In genomic region chr6:94075228-94075627, GRCm38 (mm10) we compare ENCODE assay signal across 13 mouse cellular contexts.
DNase-seq lines count a peak whose midpoint lies in the region; ATAC-seq lines count a peak whose summit lies in the region.
"Had no signal": no experiment of that assay in that cellular context is flagged by ENCODE, and none has a peak within 500 bp of the region (broad histone marks: within the 10 kb centered on the region; RNA-seq: fewer than 3 reads in every experiment).

No protein-coding gene starts in this region.

- H3K9me3 ChIP-seq in midbrain, embryonic 15.5 days = no peaks in the 10 kb centered on the region
- H3K9me3 ChIP-seq in midbrain, embryonic 11.5 days (ENCODE audit: control insufficient read depth, low read length) = no peaks in the 10 kb centered on the region
- no peaks in the 10 kb centered on the region for H3K9me3 ChIP-seq in hindbrain, embryonic 14.5 days (ENCODE audit: control insufficient read depth, low read length)
- no peaks in the 10 kb centered on the region for H3K9me3 ChIP-seq in neural tube, embryonic 15.5 days (replicated peaks)
- H3K9me3 ChIP-seq in kidney, embryonic 15.5 days (replicated peaks) = no peaks in the 10 kb centered on the region

- no peak overlapping the region for H3K27ac ChIP-seq in midbrain, embryonic 15.5 days
- no peak overlapping the region for H3K27ac ChIP-seq in midbrain, embryonic 11.5 days (ENCODE audit: low read depth, low read length)
- no peak overlapping the region for H3K27ac ChIP-seq in hindbrain, embryonic 14.5 days
- no peak overlapping the region for H3K27ac ChIP-seq in neural tube, embryonic 15.5 days (replicated peaks)
- H3K27ac ChIP-seq in kidney, embryonic 15.5 days = no peak overlapping the region

- no peaks in the 10 kb centered on the region for H3K36me3 ChIP-seq in midbrain, embryonic 15.5 days (replicated peaks)
- H3K36me3 ChIP-seq in midbrain, embryonic 11.5 days (ENCODE audit: control insufficient read depth, insufficient read depth, low read length) = no peaks in the 10 kb centered on the region
- no peaks in the 10 kb centered on the region for H3K36me3 ChIP-seq in hindbrain, embryonic 14.5 days (replicated peaks; ENCODE audit: control insufficient read depth, insufficient read depth)
- no peaks in the 10 kb centered on the region for H3K36me3 ChIP-seq in neural tube, embryonic 15.5 days
- H3K36me3 ChIP-seq in kidney, embryonic 15.5 days = no peaks in the 10 kb centered on the region

- peaks cover 3% of the 10 kb centered on the region for H3K4me1 ChIP-seq in midbrain, embryonic 15.5 days
- H3K4me1 ChIP-seq in midbrain, embryonic 11.5 days (ENCODE audit: control insufficient read depth, insufficient read depth, low read length) = no peaks in the 10 kb centered on the region
- H3K4me1 ChIP-seq in hindbrain, embryonic 14.5 days (replicated peaks; ENCODE audit: control insufficient read depth, insufficient read depth, low read length) = peaks cover 8% of the 10 kb centered on the region; the same call in 1 of the 2 replicates
- peaks cover 3% of the 10 kb centered on the region; the same call in 1 of the 2 replicates for H3K4me1 ChIP-seq in neural tube, embryonic 15.5 days
- peaks cover 21% of the 10 kb centered on the region for H3K4me1 ChIP-seq in kidney, embryonic 15.5 days

- 47% methylated on average over 8 of the region's 8 CpGs for WGBS in midbrain, embryonic 15.5 days
- 70% methylated on average over 8 of the region's 8 CpGs for WGBS in midbrain, embryonic 11.5 days
- WGBS in hindbrain, embryonic 14.5 days = 37% methylated on average over 8 of the region's 8 CpGs
- whole genome bisulfite sequencing in neural tube, embryonic 15.5 days = 60% methylated on average over 8 of the region's 8 CpGs
- 74% methylated on average over 8 of the region's 8 CpGs for WGBS in kidney, embryonic 15.5 days

- intact Hi-C loops in heart, postnatal 14 days (cut with DNase I) = no loop called here
- intact Hi-C loops in left cerebral cortex, postnatal 25 days (cut with DNase I) = no loop called here

- DNase-seq in heart, adult 11 months = peak; percentile 68
- no peak for DNase-seq in heart, postnatal 14 days
- DNase-seq in midbrain, embryonic 11.5 days (ENCODE audit: low spot score, missing footprints) = no peak
- no peak for DNase-seq in hindbrain, embryonic 14.5 days (ENCODE audit: low spot score)
- DNase-seq in left cerebral cortex, postnatal 25 days (ENCODE audit: low spot score in 2 of 2) = no peak
- DNase-seq: cerebellum, postnatal 10 days; heart, postnatal 4 days; retina, postnatal 1 day had no signal

- H3K4me2 ChIP-seq in midbrain, embryonic 15.5 days = peak overlapping the region; percentile 22; the same call in 1 of the 2 replicates
- H3K4me2 ChIP-seq in midbrain, embryonic 11.5 days = no peak overlapping the region
- 0 out of 2 replicates have a peak overlapping the region, but pooled peaks have one; percentile 5 for H3K4me2 ChIP-seq in hindbrain, embryonic 14.5 days (replicated peaks)
- H3K4me2 ChIP-seq in neural tube, embryonic 15.5 days = no peak overlapping the region
- H3K4me2 ChIP-seq in kidney, embryonic 15.5 days = no peak overlapping the region

- no peak overlapping the region for H3K4me3 ChIP-seq in midbrain, embryonic 15.5 days
- no peak overlapping the region for H3K4me3 ChIP-seq in midbrain, embryonic 11.5 days (ENCODE audit: low read depth, low read length)
- no peak overlapping the region for H3K4me3 ChIP-seq in hindbrain, embryonic 14.5 days (replicated peaks; ENCODE audit: low read length)
- H3K4me3 ChIP-seq in neural tube, embryonic 15.5 days (replicated peaks) = no peak overlapping the region
- no peak overlapping the region for H3K4me3 ChIP-seq in kidney, embryonic 15.5 days (replicated peaks)
- H3K4me3 ChIP-seq: myocyte had no signal

- no peak for ATAC-seq in midbrain, embryonic 15.5 days (replicated peaks)
- no peak for ATAC-seq in midbrain, embryonic 11.5 days (ENCODE audit: low FRiP score)
- no peak for ATAC-seq in hindbrain, embryonic 14.5 days (ENCODE audit: low FRiP score)
- no peak for ATAC-seq in neural tube, embryonic 15.5 days (ENCODE audit: low FRiP score)
- no peak for ATAC-seq in kidney, embryonic 15.5 days (replicated peaks; ENCODE audit: low FRiP score)
- ATAC-seq: Patski had no signal

- H3K9ac ChIP-seq in midbrain, embryonic 15.5 days = no peak overlapping the region
- no peak overlapping the region for H3K9ac ChIP-seq in midbrain, embryonic 11.5 days (ENCODE audit: low read length)
- H3K9ac ChIP-seq in hindbrain, embryonic 14.5 days = no peak overlapping the region
- H3K9ac ChIP-seq in neural tube, embryonic 15.5 days (replicated peaks) = no peak overlapping the region
- no peak overlapping the region for H3K9ac ChIP-seq in kidney, embryonic 15.5 days

- no peaks in the 10 kb centered on the region for H3K27me3 ChIP-seq in midbrain, embryonic 15.5 days (replicated peaks)
- no peaks in the 10 kb centered on the region for H3K27me3 ChIP-seq in midbrain, embryonic 11.5 days (ENCODE audit: control insufficient read depth, insufficient read depth, low read length)
- H3K27me3 ChIP-seq in hindbrain, embryonic 14.5 days (ENCODE audit: control insufficient read depth, insufficient read depth, low read length) = no peaks in the 10 kb centered on the region
- H3K27me3 ChIP-seq in neural tube, embryonic 15.5 days (replicated peaks) = no peaks in the 10 kb centered on the region
- no peaks in the 10 kb centered on the region for H3K27me3 ChIP-seq in kidney, embryonic 15.5 days
- H3K27me3 ChIP-seq: Patski had no signal

Comparison
In these comparisons a context has a peak if more than half of its experiments do, and no peak if none do; other contexts are left out.
1. H3K4me2 ChIP-seq: peak in midbrain, embryonic 15.5 days (single experiment) and hindbrain, embryonic 14.5 days (single experiment); none in midbrain, embryonic 11.5 days (single experiment), neural tube, embryonic 15.5 days (single experiment) and kidney, embryonic 15.5 days (single experiment).